In genomic region chr2:140170127-140170802, GRCm38 (mm10) we compare ENCODE assay signal across 8 mouse cellular contexts. TPM values are rescaled to one million over a fixed set of nuclear protein-coding genes. Genes with fewer than 3 reads are reported as not detected.
A peak's percentile ranks its signal among the peaks of the same experiment; 100 is the strongest.
DNase-seq lines count a peak whose midpoint lies in the region; ATAC-seq and TF ChIP-seq lines count a peak whose summit lies in the region.

Gene Esf1 (minus strand): TSS chr2:140170564.
Gene Ndufaf5 (plus strand): TSS chr2:140170649.

- DNase-seq in c-Kit-positive CD71-positive TER-119-positive erythroid progenitor cells, embryonic 14.5 days (ENCODE audit: low spot score) = peak; percentile 96
- DNase-seq in heart, postnatal 0 days (ENCODE audit: low spot score) = peak; percentile 96
- peak; percentile 98 for DNase-seq in kidney, postnatal 4 days

- peak within 1 kb of the TSS; percentile 99 for H3K4me3 ChIP-seq in E14TG2a.4 (replicated peaks; ENCODE audit: low read length)
- H3K4me3 ChIP-seq in forebrain, embryonic 12.5 days (replicated peaks) = peak within 1 kb of the TSS; percentile 79
- H3K4me3 ChIP-seq in heart, postnatal 0 days (ENCODE audit: low read depth, low read length) = peak within 1 kb of the TSS; percentile 87
- H3K4me3 ChIP-seq in liver, embryonic 16.5 days (ENCODE audit: low read depth, low read length) = peak within 1 kb of the TSS; percentile 90
- H3K4me3 ChIP-seq in neural tube, embryonic 13.5 days = peak within 1 kb of the TSS; percentile 94
- H3K4me3 ChIP-seq in testis, adult 2 months (ENCODE audit: control insufficient read depth, low read depth, low read length) = peak within 1 kb of the TSS; percentile 96

- H3K27ac ChIP-seq in forebrain, embryonic 12.5 days = peak within 1 kb of the TSS; percentile 77
- H3K27ac ChIP-seq in heart, postnatal 0 days (ENCODE audit: low read depth) = peak within 1 kb of the TSS; percentile 89
- H3K27ac ChIP-seq in liver, embryonic 16.5 days (ENCODE audit: low read length) = peak within 1 kb of the TSS; percentile 82
- peak within 1 kb of the TSS; percentile 84 for H3K27ac ChIP-seq in neural tube, embryonic 13.5 days (replicated peaks)
- peak within 1 kb of the TSS; percentile 73 for H3K27ac ChIP-seq in testis, adult 2 months (ENCODE audit: control insufficient read depth, insufficient read depth, low read depth, low read length)

- under 1% methylated on average over 43 of the region's 43 CpGs for WGBS in forebrain, embryonic 12.5 days
- WGBS in heart, postnatal 0 days = under 1% methylated on average over 43 of the region's 43 CpGs
- under 1% methylated on average over 43 of the region's 43 CpGs for WGBS in liver, embryonic 16.5 days (ENCODE audit: insufficient replicate concordance)
- WGBS in neural tube, embryonic 13.5 days = under 1% methylated on average over 43 of the region's 43 CpGs

- H3K4me1 ChIP-seq in E14TG2a.4 (replicated peaks; ENCODE audit: low read depth, low read length) = peaks cover 25% of the 10 kb centered on the region
- peaks cover 17% of the 10 kb centered on the region for H3K4me1 ChIP-seq in forebrain, embryonic 12.5 days
- peaks cover 9% of the 10 kb centered on the region; the same call in 1 of the 2 replicates for H3K4me1 ChIP-seq in heart, postnatal 0 days (ENCODE audit: control insufficient read depth, insufficient read depth)
- H3K4me1 ChIP-seq in liver, embryonic 16.5 days (ENCODE audit: control insufficient read depth, low read depth, low read length) = peaks cover 14% of the 10 kb centered on the region
- peaks cover 30% of the 10 kb centered on the region for H3K4me1 ChIP-seq in neural tube, embryonic 13.5 days (replicated peaks)
- peaks cover 2% of the 10 kb centered on the region; the same call in 1 of the 2 replicates for H3K4me1 ChIP-seq in testis, adult 2 months (ENCODE audit: control insufficient read depth, insufficient read depth, low read length)

- no peak for TF ChIP-seq EP300 in heart, postnatal 0 days (IDR thresholded peaks at IDR 0.05; ENCODE audit: low read depth)

- peak; percentile 75; the same call in 1 of the 2 replicates for TF ChIP-seq POLR2A in testis, adult 2 months (IDR thresholded peaks at IDR 0.05; ENCODE audit: control insufficient read depth, low read depth, low read length)

- ATAC-seq in forebrain, embryonic 12.5 days (ENCODE audit: low FRiP score) = peak; percentile 98
- ATAC-seq in heart, postnatal 0 days (ENCODE audit: insufficient read depth, low read depth) = peak; percentile 99
- peak; percentile 99 for ATAC-seq in liver, embryonic 16.5 days (ENCODE audit: low read depth)
- ATAC-seq in neural tube, embryonic 13.5 days (ENCODE audit: low read depth) = peak; percentile 98

- peaks cover 18% of the 10 kb centered on the region for H3K36me3 ChIP-seq in E14TG2a.4 (ENCODE audit: insufficient read depth, low read length)
- H3K36me3 ChIP-seq in forebrain, embryonic 12.5 days (replicated peaks) = peaks cover 13% of the 10 kb centered on the region; the same call in 1 of the 2 replicates
- peaks cover 14% of the 10 kb centered on the region for H3K36me3 ChIP-seq in heart, postnatal 0 days (replicated peaks; ENCODE audit: control insufficient read depth, insufficient read depth, low read length)
- H3K36me3 ChIP-seq in liver, embryonic 16.5 days (ENCODE audit: control insufficient read depth, insufficient read depth) = peaks cover 4% of the 10 kb centered on the region
- peaks cover 19% of the 10 kb centered on the region for H3K36me3 ChIP-seq in neural tube, embryonic 13.5 days
- H3K36me3 ChIP-seq in testis, adult 2 months (ENCODE audit: control insufficient read depth, insufficient read depth, low read length) = 0 out of 2 replicates have a peak, but pooled peaks cover 1% of the 10 kb centered on the region

- no peaks in the 10 kb centered on the region for H3K9me3 ChIP-seq in E14TG2a.4 (ENCODE audit: low read length)
- no peaks in the 10 kb centered on the region for H3K9me3 ChIP-seq in forebrain, embryonic 12.5 days
- H3K9me3 ChIP-seq in heart, postnatal 0 days (replicated peaks; ENCODE audit: control insufficient read depth, low read length) = no peaks in the 10 kb centered on the region
- no peaks in the 10 kb centered on the region for H3K9me3 ChIP-seq in liver, embryonic 16.5 days (replicated peaks; ENCODE audit: control insufficient read depth, low read length)
- H3K9me3 ChIP-seq in neural tube, embryonic 13.5 days = no peaks in the 10 kb centered on the region

- no peaks in the 10 kb centered on the region for H3K27me3 ChIP-seq in E14TG2a.4 (ENCODE audit: insufficient read depth, low read length)
- H3K27me3 ChIP-seq in forebrain, embryonic 12.5 days = no peaks in the 10 kb centered on the region
- no peaks in the 10 kb centered on the region for H3K27me3 ChIP-seq in heart, postnatal 0 days (ENCODE audit: control insufficient read depth, insufficient read depth, low read length)
- no peaks in the 10 kb centered on the region for H3K27me3 ChIP-seq in liver, embryonic 16.5 days (ENCODE audit: control insufficient read depth, insufficient read depth, low read depth, low read length)
- no peaks in the 10 kb centered on the region for H3K27me3 ChIP-seq in neural tube, embryonic 13.5 days
- H3K27me3 ChIP-seq in testis, adult 2 months (ENCODE audit: control insufficient read depth, insufficient read depth, low read length) = no peaks in the 10 kb centered on the region

- H3K9ac ChIP-seq in forebrain, embryonic 12.5 days = peak within 1 kb of the TSS; percentile 77
- peak within 1 kb of the TSS; percentile 75 for H3K9ac ChIP-seq in heart, postnatal 0 days (replicated peaks; ENCODE audit: low read depth, low read length)
- peak within 1 kb of the TSS; percentile 86 for H3K9ac ChIP-seq in liver, embryonic 16.5 days (ENCODE audit: low read depth, low read length)
- H3K9ac ChIP-seq in neural tube, embryonic 13.5 days = peak within 1 kb of the TSS; percentile 87

- no peak for TF ChIP-seq CTCF in E14TG2a.4 (conservative IDR thresholded peaks at IDR 0.05; ENCODE audit: low read length)
- TF ChIP-seq CTCF in heart, postnatal 0 days (IDR thresholded peaks at IDR 0.05; ENCODE audit: low read depth) = no peak
- TF ChIP-seq CTCF in testis, adult 2 months (IDR thresholded peaks at IDR 0.05; ENCODE audit: control insufficient read depth, insufficient read depth, insufficient replicate concordance, low read depth, low read length) = no peak

- H3K4me2 ChIP-seq in forebrain, embryonic 12.5 days = peak within 1 kb of the TSS; percentile 55
- peak within 1 kb of the TSS; percentile 93 for H3K4me2 ChIP-seq in heart, postnatal 0 days (ENCODE audit: low read depth, low read length)
- H3K4me2 ChIP-seq in liver, embryonic 16.5 days (ENCODE audit: low read depth, low read length) = peak within 1 kb of the TSS; percentile 96
- H3K4me2 ChIP-seq in neural tube, embryonic 13.5 days = peak within 1 kb of the TSS; percentile 96

RNA-seq across cellular contexts. Expression of gene Esf1, which starts in this region (rescaled TPM):
- 31.1 and 34.1 TPM in 2 replicates for polyA plus RNA-seq in forebrain, embryonic 12.5 days (2016; fragmentation: Nextera tagmentation; extraction: Ambion mirVana)
- total RNA-seq in heart, postnatal 0 days (2014; rRNA removed; ENCODE audit: low replicate concordance) = 1.7 and 2.9 TPM in 2 replicates
- 10.8 and 12.9 TPM in 2 replicates for polyA plus RNA-seq in heart, postnatal 0 days (2015; fragmentation: Nextera tagmentation; extraction: Ambion mirVana)
- 7.5 and 8.9 TPM in 2 replicates for polyA plus RNA-seq in liver, embryonic 16.5 days (2015; fragmentation: Nextera tagmentation; extraction: Ambion mirVana)
- 19.2 and 20.3 TPM in 2 replicates for polyA plus RNA-seq in neural tube, embryonic 13.5 days (2015; fragmentation: Nextera tagmentation; extraction: Ambion mirVana)
- 0.78 and 1.9 TPM in 2 replicates for polyA plus RNA-seq in testis, adult 2 months (2012; rRNA removed)

RNA-seq across cellular contexts. Expression of gene Ndufaf5, which starts in this region (rescaled TPM):
- polyA plus RNA-seq in forebrain, embryonic 12.5 days (2016; fragmentation: Nextera tagmentation; extraction: Ambion mirVana) = 32.0 and 34.1 TPM in 2 replicates
- total RNA-seq in heart, postnatal 0 days (2014; rRNA removed; ENCODE audit: low replicate concordance) = 17.0 and 17.1 TPM in 2 replicates
- 33.4 and 35.1 TPM in 2 replicates for polyA plus RNA-seq in heart, postnatal 0 days (2015; fragmentation: Nextera tagmentation; extraction: Ambion mirVana)
- polyA plus RNA-seq in liver, embryonic 16.5 days (2015; fragmentation: Nextera tagmentation; extraction: Ambion mirVana) = 5.9 and 6.6 TPM in 2 replicates
- 47.1 and 48.2 TPM in 2 replicates for polyA plus RNA-seq in neural tube, embryonic 13.5 days (2015; fragmentation: Nextera tagmentation; extraction: Ambion mirVana)
- polyA plus RNA-seq in testis, adult 2 months (2012; rRNA removed) = 5.3 and 5.8 TPM in 2 replicates

Comparison
In these comparisons a context has a peak if more than half of its experiments do, and no peak if none do; other contexts are left out.
1. Peak in every context shown above with its lines: DNase-seq, ATAC-seq, H3K4me3 ChIP-seq and H3K27ac ChIP-seq.